Mouse (Mus musculus) heart, postnatal 25 days (tissue): ENCODE data around the gene Mtpn. TPM values are rescaled to one million over a fixed set of nuclear protein-coding genes. Genes with fewer than 3 reads are reported as not detected.

Source experiments
- DNase-seq: peaks from one replicate; pipeline ENCODE4 v3.0.0; 2022; ENCODE audit warnings: low spot score
- intact Hi-C: fragments of 180-260 bp; cut with DNase I; formaldehyde crosslinking; loops from one replicate; pipeline ENCODE4 v1.15.1; 2025
- total RNA-seq, 2 experiments: library from RNA; stranded (reverse); gene quantifications; 2 replicates each; pipeline ENCODE4 v1.2.3; 2021

Gene Mtpn
- total RNA-seq, result 10 to 100 TPM; 43.5 to 50.1 TPM

DNA sequence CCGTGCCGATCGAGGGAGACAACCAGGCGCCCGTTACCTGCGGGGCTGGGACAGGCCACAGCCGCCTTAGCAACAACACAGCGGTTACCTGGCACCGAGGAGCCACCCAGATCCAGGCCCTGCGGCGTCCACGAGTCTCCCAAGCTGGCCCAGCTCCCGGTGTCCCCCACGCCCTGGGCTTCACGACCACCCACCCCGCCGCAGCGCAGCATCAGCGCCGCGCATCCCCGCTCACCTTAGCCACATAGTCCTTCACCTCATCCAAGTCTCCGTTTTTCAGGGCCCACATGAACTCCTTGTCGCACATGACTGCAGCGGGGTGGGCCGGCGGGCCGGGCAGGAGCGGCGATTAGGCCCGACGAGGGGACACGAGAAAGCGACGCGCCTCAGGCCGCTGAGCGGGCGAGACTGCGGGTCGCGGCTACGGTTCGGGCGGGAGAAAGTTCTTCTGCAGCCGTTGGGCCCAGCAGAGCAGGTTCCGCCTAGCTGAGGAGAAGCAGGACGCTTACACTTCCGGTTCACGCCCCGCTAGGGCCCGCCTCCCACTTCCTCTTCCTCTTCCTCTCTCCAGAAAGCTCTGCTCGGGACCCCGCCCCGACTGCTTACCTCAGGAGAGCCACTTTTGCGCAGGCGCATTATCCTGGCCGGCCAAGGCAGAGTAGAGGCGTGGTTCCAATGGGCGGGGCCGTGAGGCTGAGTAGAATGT lies at the start of gene Mtpn:
Gene Mtpn (minus strand): TSS at position 585 of the 706 bp plus-strand sequence.
- peak; percentile 98 for DNase-seq
- intact Hi-C loops, result no loop called here

DNA sequence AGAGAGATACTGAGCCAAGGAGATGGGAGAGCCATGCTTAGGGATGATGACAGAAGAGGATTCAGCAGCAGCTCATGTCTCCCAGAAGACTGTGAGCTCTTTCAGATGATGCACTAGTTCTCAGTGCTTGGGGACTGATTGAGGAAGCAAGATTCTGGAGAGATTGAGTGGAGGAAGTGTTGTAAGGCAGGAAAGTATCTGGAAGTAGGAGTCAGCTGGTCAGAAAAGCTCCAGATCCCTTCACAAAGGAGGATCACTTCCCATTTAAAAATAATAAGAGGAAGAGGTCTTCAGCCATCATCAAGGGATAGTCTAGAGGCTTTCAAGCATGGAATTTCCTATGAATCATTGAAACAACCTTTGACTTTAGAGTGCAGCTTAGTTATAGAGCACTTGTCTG lies 29.0 kb upstream of the Mtpn start:
- DNase-seq, result no peak
- intact Hi-C loops, result loop anchor here (5.0 kb wide), 1 partner anchor 316 kb away; no protein-coding TSS in a partner anchor

DNA sequence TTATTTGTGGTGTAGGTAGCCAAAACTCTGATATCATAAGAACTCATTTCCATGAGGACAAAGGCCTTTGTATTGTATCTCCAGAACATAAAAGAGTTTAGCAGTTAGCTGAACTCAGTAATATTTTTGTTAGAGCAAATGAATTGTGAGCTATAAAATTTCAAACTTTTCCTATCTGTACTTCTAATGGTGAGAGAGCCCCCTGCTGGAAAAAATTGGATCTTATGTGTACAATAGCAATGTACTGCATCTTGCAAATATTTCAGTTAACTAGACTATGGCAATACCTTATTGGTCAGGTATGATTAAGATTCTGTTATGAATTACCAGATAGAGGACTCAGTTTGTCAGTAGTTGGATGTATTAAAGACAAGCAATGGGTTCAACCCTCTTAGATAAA lies 28.1 kb upstream of the Mtpn start:
- DNase-seq, result no peak
- intact Hi-C loops, result loop anchor here (1.0 to 5.0 kb wide), 2 partner anchors 186 to 315 kb away; no protein-coding TSS in a partner anchor

DNA sequence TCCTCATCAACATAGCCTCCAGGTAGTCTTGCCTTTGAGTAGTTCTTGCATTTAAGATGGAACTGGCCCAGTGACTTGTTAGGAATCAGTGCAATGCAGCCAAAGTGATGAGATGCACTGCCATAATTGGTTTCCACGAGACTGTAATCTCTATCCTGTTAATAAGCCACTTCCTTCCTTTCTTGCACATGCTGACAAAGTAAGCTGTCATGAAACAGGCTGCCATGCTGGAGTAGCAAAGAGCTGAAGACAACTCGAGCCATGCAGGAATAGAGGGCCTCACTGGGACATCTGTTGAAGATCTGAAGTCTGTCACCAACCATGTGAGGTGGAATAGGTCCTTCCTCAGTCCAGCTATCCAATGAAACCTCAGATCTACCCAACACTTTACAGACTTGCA lies 20.3 kb upstream of the Mtpn start:
- intact Hi-C loops, result no loop called here
- DNase-seq, result no peak

DNA sequence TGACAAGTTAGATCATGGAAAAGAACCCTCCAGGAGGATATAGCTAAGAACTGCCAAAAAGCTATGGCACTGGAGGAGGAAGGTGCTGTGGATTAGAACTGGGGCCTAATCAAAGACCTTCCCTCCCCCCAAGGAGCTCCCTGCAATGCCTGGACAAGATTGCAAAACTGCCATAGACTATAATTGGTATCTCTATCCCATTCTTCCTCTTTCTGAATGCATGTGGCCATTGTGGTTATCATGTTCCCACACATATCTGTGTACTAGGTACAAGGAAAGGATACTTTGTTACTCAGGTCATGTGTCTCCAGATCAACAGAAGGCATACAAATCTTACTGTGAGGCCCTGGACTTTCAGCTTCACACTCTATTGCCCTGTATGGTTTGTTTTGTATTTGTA lies 4.7 kb upstream of the Mtpn start:
- intact Hi-C loops, result no loop called here
- DNase-seq, result no peak

DNA sequence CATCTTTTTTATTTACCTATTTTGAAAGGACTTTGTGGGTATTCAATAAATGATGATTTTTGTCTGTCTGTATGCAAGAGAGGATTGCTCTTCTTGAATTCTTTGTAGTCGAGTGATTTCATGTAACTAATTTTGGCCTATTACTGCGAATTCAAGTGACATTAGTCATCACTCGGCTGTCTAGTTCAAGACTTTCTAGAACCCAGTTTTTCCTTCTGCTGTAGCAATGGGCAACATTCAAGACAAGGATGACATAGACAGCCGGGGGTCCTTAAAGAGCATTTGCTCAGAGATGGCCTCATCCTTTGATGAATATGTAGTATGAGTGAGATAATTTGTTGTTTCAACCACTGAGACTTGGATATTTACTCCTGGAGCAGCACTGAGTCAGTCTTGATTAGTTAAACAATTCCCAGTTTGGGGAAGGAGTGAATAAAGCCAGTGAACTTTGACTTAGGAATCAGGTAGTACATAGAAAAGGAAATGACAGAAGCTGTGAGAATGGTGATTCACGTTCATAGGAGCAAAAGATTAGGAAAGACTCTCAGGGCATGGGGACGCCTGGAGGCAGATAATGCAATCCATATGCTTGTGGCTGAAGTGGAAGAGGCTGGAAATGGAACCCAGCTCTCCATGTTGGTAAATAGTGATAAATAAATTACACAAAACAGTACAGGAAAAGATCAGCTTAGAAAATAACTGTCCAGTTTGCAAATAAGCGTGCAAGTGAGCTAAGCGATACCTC lies 3.1 kb upstream of the Mtpn start:
- DNase-seq, result no peak
- intact Hi-C loops, result no loop called here

DNA sequence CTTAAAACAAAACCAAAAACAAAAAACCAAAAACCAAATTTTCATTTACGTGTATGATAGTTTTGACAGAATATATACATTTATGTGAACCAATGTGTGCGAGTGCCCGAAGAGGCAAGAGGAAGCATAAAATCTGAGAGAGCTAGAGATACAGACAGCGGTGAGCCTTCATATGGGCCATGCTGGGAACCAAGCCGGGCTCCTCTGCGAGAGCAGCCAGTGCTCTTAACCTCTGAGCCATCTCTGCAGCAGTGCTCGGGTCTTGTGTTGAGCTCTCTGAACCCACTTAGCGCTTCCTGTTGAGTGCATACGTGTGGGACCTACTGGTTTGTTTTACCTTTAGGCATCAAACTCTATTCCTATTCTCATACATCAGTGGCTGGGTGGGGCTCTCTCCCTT lies 689 bp upstream of the Mtpn start:
- intact Hi-C loops, result no loop called here
- no peak for DNase-seq

GRCm38 (mm10) chr6:35538757-35539303 lies 858 bp downstream of the Mtpn start:
- DNase-seq, result no peak
- intact Hi-C loops, result no loop called here

- no peak for DNase-seq
- intact Hi-C loops, result no loop called here
These were observed 3.7 kb downstream of the Mtpn start for GRCm38 (mm10) chr6:35536021-35536420.

DNA sequence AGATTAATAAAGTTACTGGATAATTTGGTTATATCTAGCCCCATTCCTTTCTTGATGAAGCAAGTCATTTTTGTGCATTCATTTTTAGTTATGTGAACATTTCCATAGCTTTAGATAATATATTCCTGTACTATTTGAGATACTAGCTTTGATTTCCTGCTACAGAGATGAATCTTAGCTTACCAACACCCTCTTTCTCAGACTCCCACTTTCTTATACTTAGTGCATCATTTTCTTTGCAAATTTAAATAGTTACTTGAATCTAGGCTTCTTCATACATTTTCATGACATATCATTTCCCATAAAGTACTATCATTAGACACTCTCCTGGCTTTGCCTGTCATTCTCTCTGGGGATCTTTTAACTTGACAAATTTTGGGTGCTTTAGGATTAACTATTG lies 26.3 kb downstream of the Mtpn start:
- DNase-seq, result no peak
- intact Hi-C loops, result no loop called here

DNA sequence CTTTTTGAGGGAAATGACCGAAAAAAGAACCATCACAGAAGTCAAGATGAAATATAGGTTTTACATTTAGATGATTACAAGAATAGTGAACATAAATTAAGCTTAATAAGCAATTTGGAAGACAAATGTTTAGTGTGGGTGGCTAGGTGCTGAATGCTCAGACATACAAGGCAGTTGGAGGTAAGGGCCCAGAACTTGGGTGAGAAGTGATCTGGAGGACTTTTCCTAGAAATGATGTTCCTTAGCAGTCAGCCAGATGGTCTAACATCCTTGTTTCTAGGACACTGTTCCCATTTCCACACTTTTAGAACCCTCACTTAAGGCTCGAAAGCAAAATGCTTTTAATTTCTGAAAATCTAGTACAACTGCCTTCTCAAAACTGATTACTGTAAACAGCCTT lies 34.9 kb downstream of the Mtpn start:
- intact Hi-C loops, result no loop called here
- DNase-seq, result no peak

- intact Hi-C loops, result no loop called here
- DNase-seq, result no peak
These were observed 36.8 kb downstream of the Mtpn start for GRCm38 (mm10) chr6:35502904-35503303.

DNA sequence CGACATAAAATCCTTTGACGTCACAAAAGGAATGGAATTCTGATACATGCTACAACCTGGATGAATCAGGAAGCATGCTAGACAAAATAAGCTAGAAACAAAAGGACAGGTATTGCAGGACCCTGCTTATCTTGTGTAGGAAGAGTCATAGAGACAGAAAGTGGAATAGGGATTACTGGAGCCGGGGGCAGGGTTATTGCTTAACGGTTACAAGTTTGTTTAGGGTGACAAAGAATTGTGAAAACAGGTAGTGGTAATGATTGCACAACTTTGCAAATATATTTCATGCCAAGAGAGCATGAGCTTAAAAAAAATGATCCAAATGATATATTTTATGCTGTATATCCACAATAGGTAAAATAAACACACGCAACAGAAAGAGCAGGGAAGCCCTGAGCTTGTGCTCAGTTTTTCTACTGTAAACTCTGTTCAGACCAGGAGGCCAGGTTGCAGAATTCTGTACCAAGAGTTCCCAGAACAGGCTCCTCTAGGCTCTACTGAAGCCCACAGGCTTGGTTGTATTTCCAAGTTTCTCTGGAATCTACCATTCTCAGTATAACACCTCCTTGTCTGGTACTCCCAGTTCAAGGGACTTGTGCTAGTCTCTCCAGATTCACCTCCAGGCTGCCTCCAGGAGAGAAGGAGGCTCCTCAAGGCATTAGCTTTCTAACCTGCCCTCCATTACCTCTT lies 39.6 kb downstream of the Mtpn start:
- intact Hi-C loops, result no loop called here
- DNase-seq, result no peak

DNA sequence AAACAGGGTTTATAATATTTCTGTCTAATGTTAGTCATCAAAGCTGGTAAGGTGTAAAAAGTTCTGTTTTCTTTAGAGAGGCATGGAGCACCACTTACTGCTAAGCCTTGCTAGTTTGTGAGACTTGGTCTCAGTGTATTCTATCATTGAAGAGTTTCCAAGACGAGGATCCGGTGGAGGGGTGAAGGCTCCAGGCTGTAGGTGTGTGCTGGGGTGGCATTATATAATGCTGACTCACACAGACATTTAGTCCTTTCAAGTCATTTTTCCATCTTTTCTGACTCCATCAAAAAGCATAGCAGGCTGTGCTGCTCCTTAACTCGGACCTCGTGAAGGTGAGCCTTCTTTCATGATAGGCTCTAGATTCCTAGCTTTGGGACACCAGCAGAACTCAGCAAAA lies 42.3 kb downstream of the Mtpn start:
- intact Hi-C loops, result no loop called here
- no peak for DNase-seq

GRCm38 (mm10) chr6:35493851-35494250 lies 45.8 kb downstream of the Mtpn start:
- intact Hi-C loops, result no loop called here
- DNase-seq, result no peak

- DNase-seq, result no peak
- intact Hi-C loops, result no loop called here
These were observed 59.9 kb downstream of the Mtpn start for GRCm38 (mm10) chr6:35479651-35480335.

GRCm38 (mm10) chr6:35476830-35477229 lies 62.9 kb downstream of the Mtpn start:
- intact Hi-C loops, result no loop called here
- no peak for DNase-seq

GRCm38 (mm10) chr6:35463450-35464395 lies 76.0 kb downstream of the Mtpn start:
- intact Hi-C loops, result no loop called here
- no peak for DNase-seq

DNA sequence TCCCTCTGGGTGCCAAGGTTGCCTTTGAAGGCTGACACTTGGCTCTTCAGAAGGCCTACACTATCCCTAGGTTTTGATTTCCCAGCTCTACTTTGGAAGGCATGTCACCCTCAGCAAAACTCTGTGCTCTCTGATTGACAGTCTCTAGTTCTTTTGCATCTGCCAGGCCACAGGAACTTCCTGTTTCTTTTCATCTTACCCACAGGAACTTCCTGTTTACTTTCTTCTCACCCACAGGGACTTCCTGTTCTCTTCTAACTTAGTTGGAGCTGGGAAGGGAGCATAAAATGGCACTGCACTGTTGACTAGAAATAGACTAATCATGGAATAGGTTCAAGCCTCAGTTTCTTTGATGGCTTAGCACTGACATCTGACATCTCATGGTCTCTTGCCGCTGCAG lies 77.2 kb downstream of the Mtpn start:
- intact Hi-C loops, result no loop called here
- DNase-seq, result no peak
